Mouse (Mus musculus) limb, embryonic 12.5 days (tissue): Measurements from ENCODE around the gene Sorbs1. TPM values are rescaled to one million over a fixed set of nuclear protein-coding genes. Genes with fewer than 3 reads are reported as not detected.

Source experiments
- ATAC-seq: fragments of 200-750 bp; cut with Nextera tagmentation; 2 replicates; pipeline ENCODE4 v1.8.0; 2017; ENCODE audit warnings: low read depth, moderate TSS enrichment; ENCODE audit not compliant: insufficient number of reproducible peaks, insufficient read depth, low FRiP score, low TSS enrichment
- H3K27ac ChIP-seq: fragments of 300-500 bp; sonication (generic); 2 replicates; pipeline ENCODE4 v1.5.1; 2016; ENCODE audit warnings: mild to moderate bottlenecking, moderate library complexity
- H3K27me3 ChIP-seq: fragments of 300-500 bp; sonication (generic); 2 replicates; pipeline ENCODE4 v1.6.1; 2016; ENCODE audit warnings: mild to moderate bottlenecking, moderate library complexity
- H3K36me3 ChIP-seq: fragments of 300-500 bp; sonication (generic); 2 replicates; pipeline ENCODE4 v1.6.1; 2016; ENCODE audit warnings: mild to moderate bottlenecking, moderate library complexity
- H3K4me1 ChIP-seq: fragments of 300-500 bp; sonication (generic); replicated peaks from 2 replicates; pipeline ENCODE4 v1.6.1; 2016
- H3K4me2 ChIP-seq: fragments of 300-500 bp; sonication (generic); 2 replicates; pipeline ENCODE4 v1.6.1; 2016; ENCODE audit warnings: mild to moderate bottlenecking, moderate library complexity
- H3K4me3 ChIP-seq: fragments of 300-500 bp; sonication (generic); replicated peaks from 2 replicates; pipeline ENCODE4 v1.5.1; 2016; ENCODE audit warnings: mild to moderate bottlenecking
- H3K9ac ChIP-seq: fragments of 300-500 bp; sonication (generic); replicated peaks from 2 replicates; pipeline ENCODE4 v1.6.1; 2016; ENCODE audit warnings: mild to moderate bottlenecking, moderate library complexity
- H3K9me3 ChIP-seq: fragments of 300-500 bp; sonication (generic); 2 replicates; pipeline ENCODE4 v1.6.1; 2016; ENCODE audit warnings: mild to moderate bottlenecking, moderate library complexity
- WGBS: fragments of 180-500 bp; shearing (Covaris S2); methylation state at CpG from one replicate; pipeline ENCODE4 v1.1.7; 2016; 5-methylcytosine and 5-hydroxymethylcytosine counted together
- polyA plus RNA-seq: library from polyadenylated mRNA; unstranded; fragments of >200 nt; fragmentation: Nextera tagmentation; extraction: Ambion mirVana; gene quantifications from 2 replicates; pipeline ENCODE4 v1.2.1, GENCODE M21; 2016

Sorbs1 gene
- polyA plus RNA-seq, 1 experiment from 2014 or later: 37.3 TPM

- no peak for ATAC-seq
- H3K9ac ChIP-seq: no peak overlapping the region
- no peaks in the 10 kb centered on the region for H3K9me3 ChIP-seq
- peaks cover 8% of the 10 kb centered on the region; the same call in 1 of the 2 replicates for H3K4me1 ChIP-seq
- no peak overlapping the region for H3K4me2 ChIP-seq
- no peaks in the 10 kb centered on the region for H3K27me3 ChIP-seq
- H3K36me3 ChIP-seq: 0 out of 2 replicates have a peak, but pooled peaks cover 5% of the 10 kb centered on the region
- WGBS: 92% methylated on average over 5 of the region's 5 CpGs
- no peak overlapping the region for H3K4me3 ChIP-seq
- H3K27ac ChIP-seq: no peak overlapping the region
Measured at GRCm38 (mm10) chr19:40372679-40373078, 140.9 kb downstream of the Sorbs1 start.

GRCm38 (mm10) chr19:40371866-40372265, 141.7 kb downstream of the Sorbs1 start:
- Histone ChIP-seq H3K4me3 (no peak overlapping the region), H3K27ac (no peak overlapping the region), H3K4me1 (peaks cover 6% of the 10 kb centered on the region; the same call in 1 of the 2 replicates), H3K36me3 (0 out of 2 replicates have a peak, but pooled peaks cover 5% of the 10 kb centered on the region), H3K9ac (no peak overlapping the region), H3K9me3 (no peaks in the 10 kb centered on the region), H3K27me3 (no peaks in the 10 kb centered on the region), H3K4me2 (no peak overlapping the region)
- ATAC-seq: no peak
- WGBS: 79% methylated on average over 4 of the region's 4 CpGs

GRCm38 (mm10) chr19:40369852-40370811, 143.4 kb downstream of the Sorbs1 start:
- Histone ChIP-seq H3K9me3 (no peaks in the 10 kb centered on the region), H3K36me3 (0 out of 2 replicates have a peak, but pooled peaks cover 5% of the 10 kb centered on the region), H3K9ac (no peak overlapping the region), H3K27me3 (no peaks in the 10 kb centered on the region), H3K4me2 (no peak overlapping the region), H3K27ac (no peak overlapping the region), H3K4me3 (no peak overlapping the region), H3K4me1 (peaks cover 6% of the 10 kb centered on the region; the same call in 1 of the 2 replicates)
- 79% methylated on average over 18 of the region's 18 CpGs for WGBS
- no peak for ATAC-seq

GRCm38 (mm10) chr19:40368517-40368916, 145.1 kb downstream of the Sorbs1 start:
- H3K36me3 ChIP-seq: peaks cover 20% of the 10 kb centered on the region
- H3K9me3 ChIP-seq: 0 out of 2 replicates have a peak, but pooled peaks cover 2% of the 10 kb centered on the region
- no peak overlapping the region for H3K9ac ChIP-seq
- no peak for ATAC-seq
- no peak overlapping the region for H3K27ac ChIP-seq
- no peaks in the 10 kb centered on the region for H3K27me3 ChIP-seq
- no peak overlapping the region for H3K4me3 ChIP-seq
- WGBS: 80% methylated on average over 2 of the region's 2 CpGs
- H3K4me1 ChIP-seq: peaks cover 6% of the 10 kb centered on the region; the same call in 1 of the 2 replicates
- no peak overlapping the region for H3K4me2 ChIP-seq

- no peak overlapping the region for H3K27ac ChIP-seq
- WGBS: 36% methylated on average over 11 of the region's 11 CpGs
- 0 out of 2 replicates have a peak, but pooled peaks cover 4% of the 10 kb centered on the region for H3K9me3 ChIP-seq
- peak; percentile 64; the same call in 1 of the 2 replicates for ATAC-seq
- no peak overlapping the region for H3K4me3 ChIP-seq
- no peaks in the 10 kb centered on the region for H3K27me3 ChIP-seq
- peaks cover 6% of the 10 kb centered on the region; the same call in 1 of the 2 replicates for H3K4me1 ChIP-seq
- H3K9ac ChIP-seq: no peak overlapping the region
- H3K4me2 ChIP-seq: peak overlapping the region; percentile 17; the same call in 1 of the 2 replicates
- H3K36me3 ChIP-seq: peaks cover 25% of the 10 kb centered on the region
Measured at GRCm38 (mm10) chr19:40366163-40366941, 147.2 kb downstream of the Sorbs1 start.

GRCm38 (mm10) chr19:40365137-40365536, 148.4 kb downstream of the Sorbs1 start:
- Histone ChIP-seq H3K4me3 (no peak overlapping the region), H3K27me3 (no peaks in the 10 kb centered on the region), H3K27ac (no peak overlapping the region), H3K4me2 (no peak overlapping the region), H3K9ac (no peak overlapping the region), H3K4me1 (peaks cover 6% of the 10 kb centered on the region; the same call in 1 of the 2 replicates), H3K36me3 (peaks cover 25% of the 10 kb centered on the region), H3K9me3 (0 out of 2 replicates have a peak, but pooled peaks cover 4% of the 10 kb centered on the region)
- 87% methylated on average over 5 of the region's 5 CpGs for WGBS
- ATAC-seq: no peak

- Histone ChIP-seq H3K27me3 (no peaks in the 10 kb centered on the region), H3K4me3 (no peak overlapping the region), H3K9ac (no peak overlapping the region), H3K27ac (no peak overlapping the region), H3K4me2 (no peak overlapping the region), H3K9me3 (0 out of 2 replicates have a peak, but pooled peaks cover 4% of the 10 kb centered on the region), H3K4me1 (peaks cover 6% of the 10 kb centered on the region; the same call in 1 of the 2 replicates), H3K36me3 (peaks cover 21% of the 10 kb centered on the region)
- 93% methylated on average over 5 of the region's 5 CpGs for WGBS
- ATAC-seq: no peak
Measured at GRCm38 (mm10) chr19:40363447-40363846, 150.1 kb downstream of the Sorbs1 start.

- peaks cover 6% of the 10 kb centered on the region; the same call in 1 of the 2 replicates for H3K4me1 ChIP-seq
- no peak overlapping the region for H3K4me2 ChIP-seq
- H3K27me3 ChIP-seq: no peaks in the 10 kb centered on the region
- no peak overlapping the region for H3K9ac ChIP-seq
- ATAC-seq: no peak
- 0 out of 2 replicates have a peak, but pooled peaks cover 4% of the 10 kb centered on the region for H3K9me3 ChIP-seq
- H3K27ac ChIP-seq: no peak overlapping the region
- WGBS: 79% methylated on average over 12 of the region's 12 CpGs
- H3K4me3 ChIP-seq: no peak overlapping the region
- H3K36me3 ChIP-seq: peaks cover 21% of the 10 kb centered on the region
Measured at GRCm38 (mm10) chr19:40362203-40362865, 151.2 kb downstream of the Sorbs1 start.

GRCm38 (mm10) chr19:40359712-40360394, 153.7 kb downstream of the Sorbs1 start:
- no peak for ATAC-seq
- Histone ChIP-seq H3K4me1 (no peaks in the 10 kb centered on the region), H3K4me2 (no peak overlapping the region), H3K9me3 (0 out of 2 replicates have a peak, but pooled peaks cover 4% of the 10 kb centered on the region), H3K36me3 (peaks cover 19% of the 10 kb centered on the region), H3K4me3 (no peak overlapping the region), H3K27ac (no peak overlapping the region), H3K9ac (no peak overlapping the region), H3K27me3 (no peaks in the 10 kb centered on the region)
- 67% methylated on average over 5 of the region's 5 CpGs for WGBS
